Mouse (Mus musculus) ES-E14 (cell line): ENCODE results near the gene Glyr1. TPM values are rescaled to one million over a fixed set of nuclear protein-coding genes. Genes with fewer than 3 reads are reported as not detected.

Source experiments
- DNase-seq: peaks from one replicate; pipeline ENCODE4 v3.0.0-alpha.2; 2013; ENCODE audit warnings: low read depth, low spot score
- H3K27ac ChIP-seq: 2 replicates; pipeline ENCODE4 v1.5.1; 2012; ENCODE audit warnings: low read depth, mild to moderate bottlenecking, low read length, moderate library complexity, mixed read lengths; ENCODE audit not compliant: poor library complexity, insufficient read depth, severe bottlenecking
- H3K36me3 ChIP-seq: 2 replicates; pipeline ENCODE4 v1.6.1; 2012; ENCODE audit warnings: mild to moderate bottlenecking, low read length, moderate library complexity, mixed read lengths; ENCODE audit not compliant: control insufficient read depth, poor library complexity, insufficient read depth, severe bottlenecking
- H3K4me1 ChIP-seq, 2 experiments: fragments of 150-350 bp in 1 of 2; sonication (generic) in 1 of 2; 2 replicates each; pipeline ENCODE4 v1.6.1; 2012; ENCODE audit warnings: low read length in 2 of 2, mild to moderate bottlenecking in 1 of 2, mixed read lengths in 1 of 2; ENCODE audit not compliant: control insufficient read depth in 2 of 2, insufficient read depth in 2 of 2, poor library complexity in 1 of 2
- H3K4me3 ChIP-seq, 2 experiments: fragments of 150-350 bp in 1 of 2; sonication (generic) in 1 of 2; 2 replicates each; pipeline ENCODE4 v1.5.1; 2012; ENCODE audit warnings: low read length in 2 of 2, low read depth in 1 of 2, mild to moderate bottlenecking in 1 of 2, mixed read lengths in 1 of 2; ENCODE audit not compliant: insufficient read depth in 1 of 2, poor library complexity in 1 of 2, severe bottlenecking in 1 of 2
- H3K9ac ChIP-seq: 2 replicates; pipeline ENCODE4 v1.6.1; 2012; ENCODE audit warnings: low read depth, mild to moderate bottlenecking, low read length, mixed read lengths; ENCODE audit not compliant: poor library complexity, insufficient read depth, severe bottlenecking
- H3K9me3 ChIP-seq: fragments of 150-350 bp; sonication (generic); 2 replicates; pipeline ENCODE4 v1.6.1; 2012; ENCODE audit warnings: low read depth, mild to moderate bottlenecking, low read length; ENCODE audit not compliant: control insufficient read depth, insufficient read depth
- CHD2 ChIP-seq: IDR thresholded peaks from 2 replicates; pipeline ENCODE4 v1.6.1; 2014; ENCODE audit warnings: mild to moderate bottlenecking, low read depth, low read length, inconsistent platforms
- HCFC1 ChIP-seq: IDR thresholded peaks from 2 replicates; pipeline ENCODE4 v1.6.1; 2012; ENCODE audit warnings: low read length, inconsistent platforms, borderline replicate concordance; ENCODE audit not compliant: insufficient read depth
- MAFK ChIP-seq: IDR thresholded peaks from 2 replicates; pipeline ENCODE4 v1.6.1; 2014; ENCODE audit warnings: mild to moderate bottlenecking, low read depth, low read length, inconsistent platforms; ENCODE audit not compliant: insufficient read depth
- ZC3H11A ChIP-seq: IDR thresholded peaks from 2 replicates; pipeline ENCODE4 v1.6.1; 2012; ENCODE audit warnings: low read depth, mild to moderate bottlenecking, inconsistent platforms, low read length, borderline replicate concordance
- ZNF384 ChIP-seq: IDR thresholded peaks from 2 replicates; pipeline ENCODE4 v1.6.1; 2012; ENCODE audit warnings: low read depth, low read length, inconsistent platforms
- in situ Hi-C, 2 experiments: fragments of 600-800 bp; cut with MboI; formaldehyde crosslinking; loops; one replicate each; pipeline ENCODE4 v1.15.1; 2025; ENCODE audit warnings: low sequenced_read_pairs in 2 of 2, inconsistent platforms in 1 of 2; ENCODE audit not compliant: unreplicated experiment in 2 of 2
- total RNA-seq: library from RNA; depleted of rRNA; stranded (reverse); fragments of 300-350 nt; gene quantifications from 2 replicates; pipeline ENCODE4 v1.2.3, GENCODE M21; 2012

Glyr1 gene
- total RNA-seq, 1 experiment = 75.6 TPM

DNA sequence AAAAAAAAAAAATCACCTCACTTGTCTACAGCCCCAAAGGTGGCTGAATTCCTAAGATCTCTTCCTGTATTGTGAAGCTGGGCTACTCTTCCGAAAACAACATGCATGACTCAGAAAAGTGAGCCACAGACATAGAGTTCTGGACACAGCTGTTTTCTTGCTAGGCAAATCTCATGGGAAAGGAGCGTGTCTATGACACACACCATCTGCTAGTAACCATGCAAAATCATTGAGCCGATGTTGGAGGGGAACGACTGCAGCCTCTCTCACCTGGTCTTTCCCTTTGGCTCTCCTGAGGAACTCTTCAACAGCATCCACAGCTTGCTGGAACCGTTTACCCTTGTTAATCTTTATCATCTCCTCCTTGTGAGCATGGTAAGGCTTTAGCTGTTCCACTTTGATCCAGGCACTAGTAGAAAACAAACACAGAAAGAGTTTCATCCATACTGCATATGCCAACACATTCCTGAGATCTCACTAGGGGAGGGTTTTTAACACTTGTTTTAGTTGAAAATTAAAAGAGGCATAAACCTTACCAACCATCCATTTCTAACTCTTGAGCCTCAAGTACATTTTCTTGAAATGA, 12.9 kb downstream of the Glyr1 start:
- in situ Hi-C loops = no loop called here
- TF ChIP-seq HCFC1 = no peak
- no peak for TF ChIP-seq ZNF384
- no peak for TF ChIP-seq MAFK
- TF ChIP-seq CHD2 = no peak
- TF ChIP-seq ZC3H11A = no peak
- no peak for DNase-seq
- peaks cover 55% of the 10 kb centered on the region for H3K36me3 ChIP-seq
- no peak overlapping the region for H3K4me3 ChIP-seq
- H3K9me3 ChIP-seq = no peaks in the 10 kb centered on the region
- no peaks in the 10 kb centered on the region for H3K4me1 ChIP-seq
- H3K9ac ChIP-seq = no peak overlapping the region
- H3K27ac ChIP-seq = no peak overlapping the region

DNA sequence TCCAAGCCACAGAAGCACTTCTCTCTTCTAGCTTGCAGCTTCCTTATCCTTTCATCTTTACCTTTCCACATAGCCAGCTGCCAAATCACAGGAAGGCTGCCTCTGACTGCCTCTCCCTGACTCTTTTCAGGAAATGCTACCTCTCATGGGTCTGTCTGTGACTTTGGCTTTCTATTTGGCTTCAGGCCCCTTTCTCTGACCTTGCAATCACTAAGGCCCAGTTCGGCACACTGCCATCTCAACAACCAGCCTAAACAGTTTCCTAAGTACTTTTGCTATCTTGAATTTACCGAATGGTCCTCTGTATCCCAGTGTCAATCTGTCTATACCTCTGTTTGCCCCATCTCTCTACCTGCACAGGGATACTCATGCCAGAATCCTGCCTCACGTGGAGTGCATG, 14.1 kb downstream of the Glyr1 start:
- no peaks in the 10 kb centered on the region for H3K9me3 ChIP-seq
- H3K36me3 ChIP-seq = peaks cover 56% of the 10 kb centered on the region
- no peak overlapping the region for H3K27ac ChIP-seq
- no peak for TF ChIP-seq CHD2
- TF ChIP-seq ZNF384 = no peak
- TF ChIP-seq MAFK = no peak
- no peak for TF ChIP-seq HCFC1
- TF ChIP-seq ZC3H11A = no peak
- no peak for DNase-seq
- H3K4me3 ChIP-seq = no peak overlapping the region
- no peak overlapping the region for H3K9ac ChIP-seq
- no peaks in the 10 kb centered on the region for H3K4me1 ChIP-seq
- in situ Hi-C loops = no loop called here

DNA sequence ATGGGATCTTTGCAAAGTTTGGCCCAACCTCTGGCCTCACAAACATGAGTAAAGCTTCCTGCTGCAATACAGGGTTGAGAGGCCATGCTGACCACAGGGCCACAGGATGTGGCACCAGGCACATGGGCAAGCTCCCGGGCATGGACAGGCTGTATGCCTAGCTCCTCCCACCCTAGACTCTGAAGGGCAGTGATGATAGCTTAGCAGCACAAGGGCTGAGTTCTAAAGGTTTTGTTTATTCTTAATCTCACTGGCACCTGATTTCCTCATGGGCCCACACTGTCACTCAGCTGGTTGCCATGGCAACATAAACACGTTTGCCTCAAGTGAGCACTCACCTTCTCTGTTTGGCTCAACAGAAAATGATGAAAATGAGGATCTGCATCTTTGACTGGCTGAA, 19.8 kb downstream of the Glyr1 start:
- Histone ChIP-seq H3K4me1 (no peaks in the 10 kb centered on the region), H3K27ac (no peak overlapping the region), H3K9me3 (no peaks in the 10 kb centered on the region), H3K9ac (no peak overlapping the region), H3K4me3 (no peak overlapping the region), H3K36me3 (peaks cover 50% of the 10 kb centered on the region)
- no peak for TF ChIP-seq ZC3H11A
- TF ChIP-seq MAFK = no peak
- no peak for TF ChIP-seq ZNF384
- in situ Hi-C loops = no loop called here
- no peak for DNase-seq

DNA sequence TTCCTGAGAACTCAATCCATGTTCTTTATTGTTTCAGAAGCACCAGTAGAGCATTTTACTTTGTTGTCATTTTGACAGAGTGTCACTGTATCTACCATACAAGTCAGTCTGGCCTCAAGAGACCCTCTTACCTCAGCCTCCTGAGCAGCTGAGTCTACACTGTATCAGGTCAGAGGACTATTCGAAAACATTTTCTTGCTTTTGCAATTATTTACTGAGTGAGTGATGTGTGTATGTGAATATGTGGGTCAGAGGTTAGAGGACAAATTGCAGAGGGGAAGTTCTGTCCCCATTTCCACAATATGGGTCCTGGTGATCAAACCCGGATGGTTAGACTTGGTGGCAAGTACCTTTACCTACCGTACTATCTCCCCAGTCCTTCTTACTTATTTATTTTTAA, 25.6 kb downstream of the Glyr1 start:
- Histone ChIP-seq H3K9me3 (no peaks in the 10 kb centered on the region), H3K36me3 (peaks cover 41% of the 10 kb centered on the region), H3K4me1 (no peaks in the 10 kb centered on the region), H3K4me3 (no peak overlapping the region), H3K27ac (no peak overlapping the region), H3K9ac (no peak overlapping the region)
- no peak for DNase-seq
- TF ChIP-seq ZC3H11A (no peak), MAFK (no peak), ZNF384 (no peak), HCFC1 (no peak), CHD2 (no peak)
- in situ Hi-C loops = no loop called here

DNA sequence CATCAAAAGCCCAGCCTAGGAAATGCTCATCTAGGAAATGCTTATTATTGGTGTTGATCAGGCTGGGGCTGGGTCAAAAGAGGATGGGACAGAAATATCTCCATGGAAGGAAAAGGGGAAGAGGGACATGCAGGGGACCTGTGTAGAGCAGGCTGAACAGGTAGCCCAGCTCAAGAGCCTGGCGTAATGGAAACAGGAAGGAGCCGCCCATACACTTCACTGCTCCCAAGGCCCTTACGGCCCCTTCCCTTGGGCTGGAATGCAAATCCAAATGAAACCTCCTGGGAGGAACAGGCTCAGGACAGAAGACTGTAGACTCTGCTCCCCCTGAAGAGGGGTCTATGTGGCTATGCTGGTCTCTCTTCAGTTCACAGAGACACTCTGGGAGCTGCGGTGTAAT, 35.1 kb downstream of the Glyr1 start:
- peaks cover 11 to 13% of the 10 kb centered on the region in 2 experiments for H3K4me1 ChIP-seq
- no peak overlapping the region for H3K9ac ChIP-seq
- H3K4me3 ChIP-seq = no peak overlapping the region
- in situ Hi-C loops = no loop called here
- no peak for DNase-seq
- H3K9me3 ChIP-seq = no peaks in the 10 kb centered on the region
- peaks cover 44% of the 10 kb centered on the region for H3K36me3 ChIP-seq
- no peak for TF ChIP-seq HCFC1
- no peak for TF ChIP-seq MAFK
- no peak for TF ChIP-seq CHD2
- TF ChIP-seq ZC3H11A = no peak
- TF ChIP-seq ZNF384 = no peak
- H3K27ac ChIP-seq = no peak overlapping the region
